Mouse (Mus musculus) limb, embryonic 14.5 days (tissue): ENCODE results near the gene Tmem210. TPM values are rescaled to one million over a fixed set of nuclear protein-coding genes. Genes with fewer than 3 reads are reported as not detected.

Experiments used
- ATAC-seq: fragments of 200-750 bp; cut with Nextera tagmentation; 2 replicates; pipeline ENCODE4 v1.8.0; 2017; ENCODE audit warnings: low read depth, moderate number of reproducible peaks, moderate TSS enrichment; ENCODE audit not compliant: low FRiP score
- DNase-seq: peaks from one replicate; pipeline ENCODE4 v3.0.0-alpha.2; 2015; ENCODE audit warnings: low spot score
- H3K27ac ChIP-seq: fragments of 300-500 bp; sonication (generic); replicated peaks from 2 replicates; pipeline ENCODE4 v1.5.1; 2014; ENCODE audit warnings: low read depth, mild to moderate bottlenecking, low read length, moderate library complexity, mixed read lengths
- H3K27me3 ChIP-seq: fragments of 300-500 bp; sonication (generic); 2 replicates; pipeline ENCODE4 v1.6.1; 2014; ENCODE audit warnings: low read length, mixed read lengths; ENCODE audit not compliant: control insufficient read depth, insufficient read depth
- H3K36me3 ChIP-seq: fragments of 300-500 bp; sonication (generic); 2 replicates; pipeline ENCODE4 v1.6.1; 2014; ENCODE audit warnings: mild to moderate bottlenecking, low read length, moderate library complexity, mixed read lengths; ENCODE audit not compliant: control insufficient read depth, insufficient read depth
- H3K4me1 ChIP-seq: fragments of 300-500 bp; sonication (generic); 2 replicates; pipeline ENCODE4 v1.6.1; 2014; ENCODE audit warnings: antibody characterized with exemption, low read length, mixed read lengths; ENCODE audit not compliant: control insufficient read depth, insufficient read depth
- H3K4me2 ChIP-seq: fragments of 300-500 bp; sonication (generic); replicated peaks from 2 replicates; pipeline ENCODE4 v1.6.1; 2014; ENCODE audit warnings: low read depth, mild to moderate bottlenecking, low read length, moderate library complexity; ENCODE audit not compliant: severe bottlenecking
- H3K4me3 ChIP-seq: fragments of 300-500 bp; sonication (generic); replicated peaks from 2 replicates; pipeline ENCODE4 v1.5.1; 2014; ENCODE audit warnings: low read length
- H3K9ac ChIP-seq: fragments of 300-500 bp; sonication (generic); 2 replicates; pipeline ENCODE4 v1.6.1; 2014; ENCODE audit warnings: mild to moderate bottlenecking, low read depth, low read length, moderate library complexity; ENCODE audit not compliant: severe bottlenecking
- H3K9me3 ChIP-seq: fragments of 300-500 bp; sonication (generic); 2 replicates; pipeline ENCODE4 v1.6.1; 2016; ENCODE audit warnings: low read length; ENCODE audit not compliant: control insufficient read depth
- POLR2A ChIP-seq: fragments of 200-500 bp; IDR thresholded peaks from 2 replicates; pipeline ENCODE4 v1.8.0; 2012; ENCODE audit warnings: inconsistent platforms, mild to moderate bottlenecking, moderate library complexity, borderline replicate concordance; ENCODE audit not compliant: insufficient read depth, insufficient read length; ENCODE audit errors: extremely low read depth
- WGBS: fragments of 180-500 bp; shearing (Covaris S2); extraction: QIAGEN DNeasy Blood & Tissue Kit; methylation state at CpG from one replicate; pipeline ENCODE4 v1.1.7; 2014; 5-methylcytosine and 5-hydroxymethylcytosine counted together
- polyA plus RNA-seq, 2 experiments: library from polyadenylated mRNA; depleted of rRNA in 1 of 2; stranded (reverse) in 1 of 2; unstranded in 1 of 2; fragments of >200 nt; fragmentation: Nextera tagmentation in 1 of 2; extraction: Ambion mirVana in 1 of 2; gene quantifications; 2 replicates each; pipeline versions ENCODE4 v1.2.1 to v1.2.3; 2012 to 2014

The Tmem210 gene
- polyA plus RNA-seq, 2 experiments = not detected

GRCm38 (mm10) chr2:25333569-25333968, 45.6 kb downstream of the Tmem210 start:
- no peaks in the 10 kb centered on the region for H3K27me3 ChIP-seq
- H3K27ac ChIP-seq = no peak overlapping the region
- peak overlapping the region; percentile 80 for H3K4me2 ChIP-seq
- DNase-seq (no peak), ATAC-seq (no peak)
- H3K4me1 ChIP-seq = peaks cover 9% of the 10 kb centered on the region
- WGBS = 83% methylated on average over 2 of the region's 2 CpGs
- peak overlapping the region; percentile 94 for H3K4me3 ChIP-seq
- no peaks in the 10 kb centered on the region for H3K9me3 ChIP-seq
- H3K36me3 ChIP-seq = peaks cover 45% of the 10 kb centered on the region
- peak overlapping the region; percentile 71 for H3K9ac ChIP-seq
- no peak for TF ChIP-seq POLR2A

DNA sequence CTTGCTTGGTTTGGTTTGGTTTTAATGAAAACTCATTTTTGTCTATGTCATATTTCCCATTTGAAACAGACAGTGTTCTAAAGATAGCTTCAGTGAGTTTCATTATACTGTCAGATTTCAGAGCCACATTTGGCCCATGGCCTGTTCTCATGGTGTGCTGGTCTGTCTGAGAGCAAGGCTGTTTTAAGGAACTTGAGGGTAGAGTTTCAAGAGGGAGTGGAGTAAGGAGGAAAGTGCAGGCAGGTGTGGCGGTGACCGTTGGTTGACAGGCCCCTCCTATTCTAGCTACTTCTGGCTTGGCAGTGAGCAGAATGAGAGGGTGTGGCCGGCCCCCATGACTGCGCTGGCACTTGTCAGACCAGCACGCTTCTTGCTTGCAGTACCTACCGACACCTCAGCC, 50.4 kb downstream of the Tmem210 start:
- ATAC-seq (no peak), DNase-seq (no peak)
- TF ChIP-seq POLR2A = no peak
- 92% methylated on average over 6 of the region's 6 CpGs for WGBS
- no peak overlapping the region for H3K27ac ChIP-seq
- H3K4me3 ChIP-seq = no peak overlapping the region
- no peak overlapping the region for H3K9ac ChIP-seq
- peaks cover 3% of the 10 kb centered on the region for H3K4me1 ChIP-seq
- H3K36me3 ChIP-seq = peaks cover 76% of the 10 kb centered on the region
- H3K4me2 ChIP-seq = no peak overlapping the region
- H3K27me3 ChIP-seq = no peaks in the 10 kb centered on the region
- H3K9me3 ChIP-seq = no peaks in the 10 kb centered on the region

Other genes with a start within 250 kb of the Tmem210 start
Only the 30 nearest of the 34 such genes appear.
- 0.12 and 0.13 TPM in 2 replicates for gene Noxa1, start 193.0 kb upstream of the Tmem210 start, polyA plus RNA-seq (2012; rRNA removed)
- gene Noxa1, start 193.0 kb upstream of the Tmem210 start, polyA plus RNA-seq (2014; fragmentation: Nextera tagmentation; extraction: Ambion mirVana) = 0.15 TPM in 1 of 2 replicates, not detected in the other
- 34.0 and 34.1 TPM in 2 replicates for gene Nrarp, start 107.4 kb upstream of the Tmem210 start, polyA plus RNA-seq (2012; rRNA removed)
- gene Nrarp, start 107.4 kb upstream of the Tmem210 start, polyA plus RNA-seq (2014; fragmentation: Nextera tagmentation; extraction: Ambion mirVana) = 27.7 and 28.2 TPM in 2 replicates
- gene Tor4a, start 91.3 kb upstream of the Tmem210 start, polyA plus RNA-seq (2012; rRNA removed) = 5.9 and 6.4 TPM in 2 replicates
- 8.1 and 8.5 TPM in 2 replicates for gene Tor4a, start 91.3 kb upstream of the Tmem210 start, polyA plus RNA-seq (2014; fragmentation: Nextera tagmentation; extraction: Ambion mirVana)
- gene Nelfb, start 76.7 kb upstream of the Tmem210 start, polyA plus RNA-seq (2012; rRNA removed) = 84.4 and 98.3 TPM in 2 replicates
- 88.4 and 106 TPM in 2 replicates for gene Nelfb, start 76.7 kb upstream of the Tmem210 start, polyA plus RNA-seq (2014; fragmentation: Nextera tagmentation; extraction: Ambion mirVana)
- gene Stpg3, start 73.5 kb upstream of the Tmem210 start, polyA plus RNA-seq (2012; rRNA removed) = not detected in 2 replicates
- not detected in 2 replicates for gene Stpg3, start 73.5 kb upstream of the Tmem210 start, polyA plus RNA-seq (2014; fragmentation: Nextera tagmentation; extraction: Ambion mirVana)
- not detected in 2 replicates for gene Fam166a, start 69.4 kb upstream of the Tmem210 start, polyA plus RNA-seq (2012; rRNA removed)
- gene Fam166a, start 69.4 kb upstream of the Tmem210 start, polyA plus RNA-seq (2014; fragmentation: Nextera tagmentation; extraction: Ambion mirVana) = 0.17 TPM in 1 of 2 replicates, not detected in the other
- 501 and 550 TPM in 2 replicates for gene Tubb4b, start 63.4 kb upstream of the Tmem210 start, polyA plus RNA-seq (2012; rRNA removed)
- 404 and 419 TPM in 2 replicates for gene Tubb4b, start 63.4 kb upstream of the Tmem210 start, polyA plus RNA-seq (2014; fragmentation: Nextera tagmentation; extraction: Ambion mirVana)
- gene Slc34a3, start 53.8 kb upstream of the Tmem210 start, polyA plus RNA-seq (2012; rRNA removed) = 0.19 TPM in 1 of 2 replicates, not detected in the other
- gene Slc34a3, start 53.8 kb upstream of the Tmem210 start, polyA plus RNA-seq (2014; fragmentation: Nextera tagmentation; extraction: Ambion mirVana) = not detected in 2 replicates
- gene Rnf224, start 51.4 kb upstream of the Tmem210 start, polyA plus RNA-seq (2012; rRNA removed) = 0.05 TPM in 1 of 2 replicates, not detected in the other
- not detected in 2 replicates for gene Rnf224, start 51.4 kb upstream of the Tmem210 start, polyA plus RNA-seq (2014; fragmentation: Nextera tagmentation; extraction: Ambion mirVana)
- gene Rnf208, start 45.9 kb upstream of the Tmem210 start, polyA plus RNA-seq (2012; rRNA removed) = 14.8 and 19.1 TPM in 2 replicates
- gene Rnf208, start 45.9 kb upstream of the Tmem210 start, polyA plus RNA-seq (2014; fragmentation: Nextera tagmentation; extraction: Ambion mirVana) = 13.0 and 15.8 TPM in 2 replicates
- 0.65 and 1.5 TPM in 2 replicates for gene Cysrt1, start 45.7 kb upstream of the Tmem210 start, polyA plus RNA-seq (2012; rRNA removed)
- 2.8 and 7.6 TPM in 2 replicates for gene Cysrt1, start 45.7 kb upstream of the Tmem210 start, polyA plus RNA-seq (2014; fragmentation: Nextera tagmentation; extraction: Ambion mirVana)
- gene AL732309.1, start 41.3 kb upstream of the Tmem210 start, polyA plus RNA-seq (2012; rRNA removed) = 19.2 and 24.6 TPM in 2 replicates
- 6.4 and 8.3 TPM in 2 replicates for gene AL732309.1, start 41.3 kb upstream of the Tmem210 start, polyA plus RNA-seq (2014; fragmentation: Nextera tagmentation; extraction: Ambion mirVana)
- gene Tmem203, start 32.7 kb upstream of the Tmem210 start, polyA plus RNA-seq (2012; rRNA removed) = 29.7 and 33.9 TPM in 2 replicates
- gene Tmem203, start 32.7 kb upstream of the Tmem210 start, polyA plus RNA-seq (2014; fragmentation: Nextera tagmentation; extraction: Ambion mirVana) = 16.3 and 21.8 TPM in 2 replicates
- 4.9 and 6.0 TPM in 2 replicates for gene Tprn, start 25.5 kb upstream of the Tmem210 start, polyA plus RNA-seq (2012; rRNA removed)
- 6.1 and 6.8 TPM in 2 replicates for gene Tprn, start 25.5 kb upstream of the Tmem210 start, polyA plus RNA-seq (2014; fragmentation: Nextera tagmentation; extraction: Ambion mirVana)
- 124 and 135 TPM in 2 replicates for gene Ssna1, start 15.7 kb upstream of the Tmem210 start, polyA plus RNA-seq (2012; rRNA removed)
- gene Ssna1, start 15.7 kb upstream of the Tmem210 start, polyA plus RNA-seq (2014; fragmentation: Nextera tagmentation; extraction: Ambion mirVana) = 254 and 267 TPM in 2 replicates
- gene Anapc2, start 15.7 kb upstream of the Tmem210 start, polyA plus RNA-seq (2012; rRNA removed) = 121 and 165 TPM in 2 replicates
- 117 and 126 TPM in 2 replicates for gene Anapc2, start 15.7 kb upstream of the Tmem210 start, polyA plus RNA-seq (2014; fragmentation: Nextera tagmentation; extraction: Ambion mirVana)
- 0.09 TPM in 1 of 2 replicates, not detected in the other for gene Lrrc26, start 1.8 kb downstream of the Tmem210 start, polyA plus RNA-seq (2012; rRNA removed)
- 0.15 TPM in 1 of 2 replicates, not detected in the other for gene Lrrc26, start 1.8 kb downstream of the Tmem210 start, polyA plus RNA-seq (2014; fragmentation: Nextera tagmentation; extraction: Ambion mirVana)
- gene Grin1, start 31.0 kb downstream of the Tmem210 start, polyA plus RNA-seq (2012; rRNA removed) = 0.34 and 0.42 TPM in 2 replicates
- gene Grin1, start 31.0 kb downstream of the Tmem210 start, polyA plus RNA-seq (2014; fragmentation: Nextera tagmentation; extraction: Ambion mirVana) = 0.43 and 1.3 TPM in 2 replicates
- gene Man1b1, start 44.2 kb downstream of the Tmem210 start, polyA plus RNA-seq (2012; rRNA removed) = 34.8 and 35.3 TPM in 2 replicates
- gene Man1b1, start 44.2 kb downstream of the Tmem210 start, polyA plus RNA-seq (2014; fragmentation: Nextera tagmentation; extraction: Ambion mirVana) = 70.2 and 83.5 TPM in 2 replicates
- 43.6 and 50.6 TPM in 2 replicates for gene Dpp7, start 68.2 kb downstream of the Tmem210 start, polyA plus RNA-seq (2012; rRNA removed)
- 24.7 and 25.8 TPM in 2 replicates for gene Dpp7, start 68.2 kb downstream of the Tmem210 start, polyA plus RNA-seq (2014; fragmentation: Nextera tagmentation; extraction: Ambion mirVana)
- 8.2 and 10.7 TPM in 2 replicates for gene Uap1l1, start 77.5 kb downstream of the Tmem210 start, polyA plus RNA-seq (2012; rRNA removed)
- gene Uap1l1, start 77.5 kb downstream of the Tmem210 start, polyA plus RNA-seq (2014; fragmentation: Nextera tagmentation; extraction: Ambion mirVana) = 15.8 and 17.6 TPM in 2 replicates
- gene Sapcd2, start 84.2 kb downstream of the Tmem210 start, polyA plus RNA-seq (2012; rRNA removed) = 42.5 and 59.7 TPM in 2 replicates
- 33.1 and 35.9 TPM in 2 replicates for gene Sapcd2, start 84.2 kb downstream of the Tmem210 start, polyA plus RNA-seq (2014; fragmentation: Nextera tagmentation; extraction: Ambion mirVana)
- gene Entpd2, start 107.7 kb downstream of the Tmem210 start, polyA plus RNA-seq (2012; rRNA removed) = 3.3 and 3.9 TPM in 2 replicates
- 2.1 and 2.6 TPM in 2 replicates for gene Entpd2, start 107.7 kb downstream of the Tmem210 start, polyA plus RNA-seq (2014; fragmentation: Nextera tagmentation; extraction: Ambion mirVana)
- 76.2 TPM in 2 replicates for gene Npdc1, start 111.2 kb downstream of the Tmem210 start, polyA plus RNA-seq (2012; rRNA removed)
- 38.9 and 42.9 TPM in 2 replicates for gene Npdc1, start 111.2 kb downstream of the Tmem210 start, polyA plus RNA-seq (2014; fragmentation: Nextera tagmentation; extraction: Ambion mirVana)
- gene Fut7, start 135.1 kb downstream of the Tmem210 start, polyA plus RNA-seq (2012; rRNA removed) = 0.05 and 0.11 TPM in 2 replicates
- gene Fut7, start 135.1 kb downstream of the Tmem210 start, polyA plus RNA-seq (2014; fragmentation: Nextera tagmentation; extraction: Ambion mirVana) = not detected in 2 replicates
- 15.3 and 17.4 TPM in 2 replicates for gene Abca2, start 140.6 kb downstream of the Tmem210 start, polyA plus RNA-seq (2012; rRNA removed)
- gene Abca2, start 140.6 kb downstream of the Tmem210 start, polyA plus RNA-seq (2014; fragmentation: Nextera tagmentation; extraction: Ambion mirVana) = 5.9 and 7.4 TPM in 2 replicates
- gene Clic3, start 168.7 kb downstream of the Tmem210 start, polyA plus RNA-seq (2012; rRNA removed) = 7.7 and 10.9 TPM in 2 replicates
- gene Clic3, start 168.7 kb downstream of the Tmem210 start, polyA plus RNA-seq (2014; fragmentation: Nextera tagmentation; extraction: Ambion mirVana) = 13.4 and 22.5 TPM in 2 replicates
- gene Paxx, start 172.9 kb downstream of the Tmem210 start, polyA plus RNA-seq (2012; rRNA removed) = 65.6 and 71.0 TPM in 2 replicates
- 34.0 and 44.9 TPM in 2 replicates for gene Paxx, start 172.9 kb downstream of the Tmem210 start, polyA plus RNA-seq (2014; fragmentation: Nextera tagmentation; extraction: Ambion mirVana)
- 0.87 and 2.4 TPM in 2 replicates for gene Ptgds, start 181.9 kb downstream of the Tmem210 start, polyA plus RNA-seq (2012; rRNA removed)
- gene Ptgds, start 181.9 kb downstream of the Tmem210 start, polyA plus RNA-seq (2014; fragmentation: Nextera tagmentation; extraction: Ambion mirVana) = 4.0 and 4.1 TPM in 2 replicates
- not detected in 2 replicates for gene Lcn12, start 205.8 kb downstream of the Tmem210 start, polyA plus RNA-seq (2012; rRNA removed)
- not detected in 2 replicates for gene Lcn12, start 205.8 kb downstream of the Tmem210 start, polyA plus RNA-seq (2014; fragmentation: Nextera tagmentation; extraction: Ambion mirVana)